Comparison of ENCODE assay signal across 10 mouse cellular contexts in genomic region chr8:124368213-124368612, GRCm38 (mm10).
DNase-seq lines count a peak whose midpoint lies in the region; ATAC-seq and TF ChIP-seq lines count a peak whose summit lies in the region.
"Had no signal": no experiment of that assay in that cellular context is flagged by ENCODE, and none has a peak within 500 bp of the region (broad histone marks: within the 10 kb centered on the region; RNA-seq: fewer than 3 reads in every experiment).

No protein-coding gene starts in this region.

- H3K9me3 ChIP-seq in hindbrain, embryonic 11.5 days (ENCODE audit: control insufficient read depth, low read length): no peaks in the 10 kb centered on the region
- H3K9me3 ChIP-seq in hindbrain, embryonic 12.5 days (replicated peaks): no peaks in the 10 kb centered on the region
- no peaks in the 10 kb centered on the region for H3K9me3 ChIP-seq in kidney, postnatal 0 days (replicated peaks; ENCODE audit: low read length)
- H3K9me3 ChIP-seq: embryonic facial prominence, embryonic 12.5 days; limb, embryonic 15.5 days had no signal

- 22% methylated on average over 8 of the region's 8 CpGs for WGBS in hindbrain, embryonic 11.5 days
- 21% methylated on average over 8 of the region's 8 CpGs for WGBS in hindbrain, embryonic 12.5 days
- WGBS in kidney, postnatal 0 days: 18% methylated on average over 8 of the region's 8 CpGs

- no peak overlapping the region for H3K9ac ChIP-seq in hindbrain, embryonic 11.5 days (ENCODE audit: low read depth, low read length)
- H3K9ac ChIP-seq in hindbrain, embryonic 12.5 days: no peak overlapping the region
- no peak overlapping the region for H3K9ac ChIP-seq in kidney, postnatal 0 days (ENCODE audit: low read depth, low read length)
- H3K9ac ChIP-seq: embryonic facial prominence, embryonic 12.5 days; limb, embryonic 15.5 days had no signal

- peak; percentile 86 for DNase-seq in hindbrain, embryonic 11.5 days (ENCODE audit: low spot score)
- peak; percentile 70 for DNase-seq in ES-CJ7 (ENCODE audit: low read depth, low spot score)
- peak; percentile 64 for DNase-seq in cerebellum, adult 11-12 months
- DNase-seq in forelimb bud, embryonic 11.5 days (ENCODE audit: low read depth, low spot score): peak; percentile 82
- peak; percentile 87 for DNase-seq in kidney, postnatal 0 days (ENCODE audit: low spot score)
- peak; percentile 83 for DNase-seq in mesoderm, embryonic 11.5 days (ENCODE audit: low read depth, low spot score)
- peak; percentile 46 to 80 for DNase-seq in spleen, postnatal 10 days (ENCODE audit: low spot score in 2 of 2)

- no peak overlapping the region for H3K27ac ChIP-seq in hindbrain, embryonic 11.5 days (ENCODE audit: low read depth, low read length)
- no peak overlapping the region for H3K27ac ChIP-seq in hindbrain, embryonic 12.5 days
- H3K27ac ChIP-seq in kidney, postnatal 0 days: no peak overlapping the region
- H3K27ac ChIP-seq: embryonic facial prominence, embryonic 12.5 days; limb, embryonic 15.5 days had no signal

- no peaks in the 10 kb centered on the region for H3K36me3 ChIP-seq in hindbrain, embryonic 11.5 days (ENCODE audit: control insufficient read depth, insufficient read depth, low read length)
- no peaks in the 10 kb centered on the region for H3K36me3 ChIP-seq in hindbrain, embryonic 12.5 days
- no peaks in the 10 kb centered on the region for H3K36me3 ChIP-seq in kidney, postnatal 0 days (ENCODE audit: insufficient read depth, low read length)
- H3K36me3 ChIP-seq: embryonic facial prominence, embryonic 12.5 days; limb, embryonic 15.5 days had no signal

- ATAC-seq in hindbrain, embryonic 11.5 days (ENCODE audit: low FRiP score): no peak
- no peak for ATAC-seq in hindbrain, embryonic 12.5 days (ENCODE audit: low FRiP score)
- ATAC-seq in kidney, postnatal 0 days (replicated peaks; ENCODE audit: low FRiP score, low read depth): no peak

- H3K4me1 ChIP-seq in hindbrain, embryonic 11.5 days (replicated peaks; ENCODE audit: control insufficient read depth, insufficient read depth, low read length): no peaks in the 10 kb centered on the region
- no peaks in the 10 kb centered on the region for H3K4me1 ChIP-seq in hindbrain, embryonic 12.5 days
- no peaks in the 10 kb centered on the region for H3K4me1 ChIP-seq in kidney, postnatal 0 days (replicated peaks; ENCODE audit: insufficient read depth, low read length)
- H3K4me1 ChIP-seq: embryonic facial prominence, embryonic 12.5 days; limb, embryonic 15.5 days had no signal

- no peaks in the 10 kb centered on the region for H3K27me3 ChIP-seq in hindbrain, embryonic 11.5 days (ENCODE audit: control insufficient read depth, insufficient read depth, low read length)
- H3K27me3 ChIP-seq in hindbrain, embryonic 12.5 days: no peaks in the 10 kb centered on the region
- H3K27me3 ChIP-seq in kidney, postnatal 0 days (ENCODE audit: insufficient read depth, low read length): no peaks in the 10 kb centered on the region
- H3K27me3 ChIP-seq: embryonic facial prominence, embryonic 12.5 days; limb, embryonic 15.5 days had no signal

- no peak overlapping the region for H3K4me2 ChIP-seq in hindbrain, embryonic 11.5 days (replicated peaks; ENCODE audit: low read depth, low read length)
- H3K4me2 ChIP-seq in hindbrain, embryonic 12.5 days (replicated peaks): no peak overlapping the region
- H3K4me2 ChIP-seq in kidney, postnatal 0 days (ENCODE audit: low read length): no peak overlapping the region
- H3K4me2 ChIP-seq: embryonic facial prominence, embryonic 12.5 days; limb, embryonic 15.5 days had no signal

- peak; percentile 84 for TF ChIP-seq CTCF in kidney, postnatal 0 days (IDR thresholded peaks at IDR 0.05; ENCODE audit: low read depth)

- H3K4me3 ChIP-seq in hindbrain, embryonic 11.5 days (ENCODE audit: low read depth, low read length): no peak overlapping the region
- H3K4me3 ChIP-seq in hindbrain, embryonic 12.5 days: no peak overlapping the region
- no peak overlapping the region for H3K4me3 ChIP-seq in kidney, postnatal 0 days (replicated peaks; ENCODE audit: low read depth, low read length)
- H3K4me3 ChIP-seq: embryonic facial prominence, embryonic 12.5 days; limb, embryonic 15.5 days had no signal
